Mouse (Mus musculus): Measurements from ENCODE around the gene Cntnap5c. TPM values are rescaled to one million over a fixed set of nuclear protein-coding genes. Genes with fewer than 3 reads are reported as not detected.

Gene Cntnap5c
- polyA plus RNA-seq, 1 experiment, result not detected

GRCm38 (mm10) chr17:57988420-57988819 is 219.1 kb downstream of the Cntnap5c start:
- Histone ChIP-seq H3K27ac (ENCODE audit: control insufficient read depth, insufficient read depth, low read depth, low read length, poor library complexity) (no peak overlapping the region), H3K4me3 (replicated peaks; ENCODE audit: control insufficient read depth, low read depth, low read length) (no peak overlapping the region), H3K4me1 (ENCODE audit: control insufficient read depth, insufficient read depth, low read length) (no peaks in the 10 kb centered on the region)
- WGBS, result 38% methylated on average over 2 of the region's 2 CpGs
- TF ChIP-seq CTCF (IDR thresholded peaks at IDR 0.05; ENCODE audit: control insufficient read depth, insufficient read depth, low read length), result no peak
- TF ChIP-seq POLR2A (IDR thresholded peaks at IDR 0.05; ENCODE audit: borderline replicate concordance, control insufficient read depth, low read depth, low read length), result no peak

DNA sequence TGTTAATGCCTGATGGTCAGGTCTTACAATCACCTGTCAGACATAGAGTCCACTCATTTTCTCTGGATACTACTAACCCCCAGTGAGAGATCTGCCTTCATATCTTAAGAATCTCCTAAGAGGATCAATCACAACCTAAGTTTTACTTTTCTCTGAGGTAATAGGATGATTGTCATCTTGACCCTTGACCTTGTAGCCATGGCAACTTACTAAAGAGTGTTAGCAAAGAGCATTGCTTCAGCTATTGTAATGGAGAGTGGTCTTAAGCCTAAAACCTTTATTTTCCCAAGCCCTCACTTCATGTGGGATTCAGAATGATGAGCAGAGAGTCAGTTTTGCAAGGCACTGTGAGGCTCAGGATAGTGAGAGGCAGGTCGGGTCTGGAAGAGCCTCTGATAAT is 227.1 kb downstream of the Cntnap5c start:
- no peak for TF ChIP-seq POLR2A (IDR thresholded peaks at IDR 0.05; ENCODE audit: borderline replicate concordance, control insufficient read depth, low read depth, low read length)
- TF ChIP-seq CTCF (IDR thresholded peaks at IDR 0.05; ENCODE audit: control insufficient read depth, insufficient read depth, low read length), result no peak
- no peak overlapping the region for H3K4me3 ChIP-seq (replicated peaks; ENCODE audit: control insufficient read depth, low read depth, low read length)
- H3K4me1 ChIP-seq (ENCODE audit: control insufficient read depth, insufficient read depth, low read length), result no peaks in the 10 kb centered on the region
- 40% methylated on average over 1 of the region's 1 CpGs for WGBS
- H3K27ac ChIP-seq (ENCODE audit: control insufficient read depth, insufficient read depth, low read depth, low read length, poor library complexity), result no peak overlapping the region

DNA sequence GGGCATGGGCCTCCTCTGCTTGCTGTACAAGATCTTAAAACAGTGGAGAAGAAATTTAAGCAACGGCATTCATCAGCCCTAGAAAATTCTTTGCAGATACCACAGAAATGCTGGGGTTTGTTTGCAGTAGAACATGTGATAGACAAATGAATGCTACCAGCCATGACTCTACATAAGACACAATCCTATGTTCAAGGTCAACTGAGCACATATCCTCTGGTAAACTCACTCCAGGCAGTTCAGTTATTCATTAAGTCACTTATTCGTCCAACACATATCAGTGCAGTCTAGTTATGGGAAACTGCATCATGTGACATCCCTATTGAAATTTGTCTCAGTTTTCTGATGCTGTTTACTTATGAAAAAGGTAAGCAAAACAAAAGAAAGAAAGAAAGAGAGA is 229.7 kb downstream of the Cntnap5c start:
- Histone ChIP-seq H3K4me1 (ENCODE audit: control insufficient read depth, insufficient read depth, low read length) (no peaks in the 10 kb centered on the region), H3K4me3 (replicated peaks; ENCODE audit: control insufficient read depth, low read depth, low read length) (no peak overlapping the region), H3K27ac (ENCODE audit: control insufficient read depth, insufficient read depth, low read depth, low read length, poor library complexity) (no peak overlapping the region)
- no peak for TF ChIP-seq CTCF (IDR thresholded peaks at IDR 0.05; ENCODE audit: control insufficient read depth, insufficient read depth, low read length)
- no peak for TF ChIP-seq POLR2A (IDR thresholded peaks at IDR 0.05; ENCODE audit: borderline replicate concordance, control insufficient read depth, low read depth, low read length)
- WGBS, result 68% methylated on average over 2 of the region's 2 CpGs

GRCm38 (mm10) chr17:58002845-58003244 is 233.5 kb downstream of the Cntnap5c start:
- H3K27ac ChIP-seq (ENCODE audit: control insufficient read depth, insufficient read depth, low read depth, low read length, poor library complexity), result no peak overlapping the region
- H3K4me3 ChIP-seq (replicated peaks; ENCODE audit: control insufficient read depth, low read depth, low read length), result no peak overlapping the region
- TF ChIP-seq CTCF (IDR thresholded peaks at IDR 0.05; ENCODE audit: control insufficient read depth, insufficient read depth, low read length), result no peak
- no peak for TF ChIP-seq POLR2A (IDR thresholded peaks at IDR 0.05; ENCODE audit: borderline replicate concordance, control insufficient read depth, low read depth, low read length)
- 85% methylated on average over 5 of the region's 5 CpGs for WGBS
- H3K4me1 ChIP-seq (ENCODE audit: control insufficient read depth, insufficient read depth, low read length), result no peaks in the 10 kb centered on the region

DNA sequence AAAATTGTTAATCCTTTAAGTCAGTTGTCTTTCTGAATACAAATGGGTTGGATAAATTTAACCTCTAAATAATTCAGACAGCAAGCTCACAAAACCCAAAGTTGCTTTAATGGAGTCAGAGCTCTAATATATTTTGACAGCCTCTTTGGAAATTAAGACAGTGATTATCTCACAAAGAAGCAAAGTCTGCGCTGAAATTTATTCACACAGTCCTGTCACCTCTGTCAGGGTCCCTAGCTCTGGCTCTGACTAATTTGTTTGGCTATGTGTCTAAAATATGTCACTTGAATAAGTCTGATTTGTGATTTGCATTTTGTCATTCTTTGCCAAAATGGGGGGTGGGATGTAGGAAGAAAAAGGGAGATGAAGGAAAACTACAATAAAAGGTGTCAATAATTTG is 234.0 kb downstream of the Cntnap5c start:
- no peak overlapping the region for H3K4me3 ChIP-seq (replicated peaks; ENCODE audit: control insufficient read depth, low read depth, low read length)
- H3K4me1 ChIP-seq (ENCODE audit: control insufficient read depth, insufficient read depth, low read length), result no peaks in the 10 kb centered on the region
- TF ChIP-seq POLR2A (IDR thresholded peaks at IDR 0.05; ENCODE audit: borderline replicate concordance, control insufficient read depth, low read depth, low read length) (no peak), CTCF (IDR thresholded peaks at IDR 0.05; ENCODE audit: control insufficient read depth, insufficient read depth, low read length) (no peak)
- 89% methylated on average over 1 of the region's 1 CpGs for whole genome bisulfite sequencing
- no peak overlapping the region for H3K27ac ChIP-seq (ENCODE audit: control insufficient read depth, insufficient read depth, low read depth, low read length, poor library complexity)

- H3K4me3 ChIP-seq (replicated peaks; ENCODE audit: control insufficient read depth, low read depth, low read length), result no peak overlapping the region
- no peak overlapping the region for H3K27ac ChIP-seq (ENCODE audit: control insufficient read depth, insufficient read depth, low read depth, low read length, poor library complexity)
- TF ChIP-seq POLR2A (IDR thresholded peaks at IDR 0.05; ENCODE audit: borderline replicate concordance, control insufficient read depth, low read depth, low read length) (no peak), CTCF (IDR thresholded peaks at IDR 0.05; ENCODE audit: control insufficient read depth, insufficient read depth, low read length) (no peak)
- H3K4me1 ChIP-seq (ENCODE audit: control insufficient read depth, insufficient read depth, low read length), result no peaks in the 10 kb centered on the region
- WGBS, result 75% methylated on average over 2 of the region's 2 CpGs
These were observed 235.1 kb downstream of the Cntnap5c start for GRCm38 (mm10) chr17:58004491-58004890.

DNA sequence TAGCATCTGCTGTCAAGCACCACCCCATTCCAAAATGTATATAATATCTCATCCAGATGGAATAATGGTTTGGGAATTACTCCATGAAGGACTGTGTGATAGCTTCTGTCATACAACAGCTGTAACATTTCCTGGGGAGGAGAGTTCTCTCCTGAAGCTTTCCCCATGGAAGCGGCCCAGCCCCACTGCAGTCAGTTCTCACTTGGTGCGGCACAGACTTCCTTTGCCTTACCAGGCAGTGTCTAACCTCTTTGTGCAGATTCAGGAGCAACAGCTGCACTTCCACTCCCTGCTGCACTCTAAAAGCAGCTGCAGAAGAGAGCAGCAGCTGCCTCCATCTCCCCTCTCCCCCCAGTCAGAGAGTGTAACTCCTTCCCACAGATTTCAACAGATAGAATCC is 271.8 kb downstream of the Cntnap5c start:
- no peak for TF ChIP-seq POLR2A (IDR thresholded peaks at IDR 0.05; ENCODE audit: borderline replicate concordance, control insufficient read depth, low read depth, low read length)
- no peak for TF ChIP-seq CTCF (IDR thresholded peaks at IDR 0.05; ENCODE audit: control insufficient read depth, insufficient read depth, low read length)
- 69% methylated on average over 2 of the region's 2 CpGs for WGBS
- Histone ChIP-seq H3K4me3 (replicated peaks; ENCODE audit: control insufficient read depth, low read depth, low read length) (no peak overlapping the region), H3K27ac (ENCODE audit: control insufficient read depth, insufficient read depth, low read depth, low read length, poor library complexity) (no peak overlapping the region), H3K4me1 (ENCODE audit: control insufficient read depth, insufficient read depth, low read length) (no peaks in the 10 kb centered on the region)

GRCm38 (mm10) chr17:58045149-58045548 is 275.8 kb downstream of the Cntnap5c start:
- no peak for TF ChIP-seq CTCF (IDR thresholded peaks at IDR 0.05; ENCODE audit: control insufficient read depth, insufficient read depth, low read length)
- TF ChIP-seq POLR2A (IDR thresholded peaks at IDR 0.05; ENCODE audit: borderline replicate concordance, control insufficient read depth, low read depth, low read length), result no peak

DNA sequence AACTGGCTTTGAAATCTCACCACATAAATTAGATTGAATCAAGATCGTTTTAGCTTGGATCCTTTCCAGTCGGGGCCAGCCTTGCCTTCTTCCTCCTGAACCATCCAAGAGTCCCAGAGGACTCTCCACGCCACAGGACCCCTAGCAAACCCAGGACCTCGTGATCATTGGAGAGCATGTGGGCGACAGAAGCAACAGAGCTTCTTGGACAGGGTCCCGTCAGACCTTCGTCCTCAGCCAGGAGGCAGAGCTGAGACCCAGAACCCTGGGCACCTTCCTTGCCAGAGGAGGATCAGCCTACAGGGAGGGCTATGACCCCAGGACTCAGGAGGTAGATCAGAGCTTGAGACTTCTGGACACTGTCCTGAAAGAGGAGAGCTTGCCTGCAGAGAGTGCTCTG is 300.5 kb downstream of the Cntnap5c start:
- H3K4me1 ChIP-seq (ENCODE audit: control insufficient read depth, insufficient read depth, low read length), result no peaks in the 10 kb centered on the region
- no peak overlapping the region for H3K27ac ChIP-seq (ENCODE audit: control insufficient read depth, insufficient read depth, low read depth, low read length, poor library complexity)
- no peak overlapping the region for H3K4me3 ChIP-seq (replicated peaks; ENCODE audit: control insufficient read depth, low read depth, low read length)
- TF ChIP-seq CTCF (IDR thresholded peaks at IDR 0.05; ENCODE audit: control insufficient read depth, insufficient read depth, low read length) (no peak), POLR2A (IDR thresholded peaks at IDR 0.05; ENCODE audit: borderline replicate concordance, control insufficient read depth, low read depth, low read length) (no peak)
- WGBS, result 71% methylated on average over 7 of the region's 7 CpGs

More at GRCm38 (mm10) chr17:58045149-58045548, 275.8 kb downstream of the Cntnap5c start:
- H3K4me3 ChIP-seq (replicated peaks; ENCODE audit: control insufficient read depth, low read depth, low read length), result no peak overlapping the region
- no peaks in the 10 kb centered on the region for H3K4me1 ChIP-seq (ENCODE audit: control insufficient read depth, insufficient read depth, low read length)
- H3K27ac ChIP-seq (ENCODE audit: control insufficient read depth, insufficient read depth, low read depth, low read length, poor library complexity), result no peak overlapping the region

All from bone marrow, adult 2 months (tissue).